Mouse (Mus musculus) fibroblast of lung, adult 2 months (primary cell): ENCODE measurements around the gene Cyb5d1.

ENCODE experiments used
- DNase-seq: peaks from one replicate; pipeline ENCODE4 v3.0.0-alpha.2; 2011; ENCODE audit warnings: low read depth

Cyb5d1 gene

DNA sequence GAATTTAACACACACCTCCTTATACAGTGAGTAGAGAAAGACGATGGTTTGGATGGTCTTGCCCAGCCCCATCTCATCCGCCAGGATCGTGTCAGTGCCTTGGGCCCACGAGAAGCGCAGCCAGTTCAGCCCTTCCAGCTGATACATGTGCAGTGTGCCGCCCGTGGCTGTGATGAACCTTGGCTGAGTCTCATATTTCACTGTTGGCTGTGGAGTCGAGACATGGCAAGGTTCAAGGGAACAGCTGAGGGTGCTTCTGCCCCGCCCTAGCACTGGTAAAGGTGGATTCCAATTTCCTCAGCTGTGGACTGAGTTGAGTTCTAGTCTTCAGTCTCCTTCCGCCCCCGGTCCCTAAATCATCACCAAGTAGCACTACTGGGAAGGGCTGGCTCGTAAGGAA is 37.7 kb downstream of the Cyb5d1 start:
- no peak for DNase-seq

GRCm38 (mm10) chr11:69356544-69356943 is 38.9 kb downstream of the Cyb5d1 start:
- no peak for DNase-seq

DNA sequence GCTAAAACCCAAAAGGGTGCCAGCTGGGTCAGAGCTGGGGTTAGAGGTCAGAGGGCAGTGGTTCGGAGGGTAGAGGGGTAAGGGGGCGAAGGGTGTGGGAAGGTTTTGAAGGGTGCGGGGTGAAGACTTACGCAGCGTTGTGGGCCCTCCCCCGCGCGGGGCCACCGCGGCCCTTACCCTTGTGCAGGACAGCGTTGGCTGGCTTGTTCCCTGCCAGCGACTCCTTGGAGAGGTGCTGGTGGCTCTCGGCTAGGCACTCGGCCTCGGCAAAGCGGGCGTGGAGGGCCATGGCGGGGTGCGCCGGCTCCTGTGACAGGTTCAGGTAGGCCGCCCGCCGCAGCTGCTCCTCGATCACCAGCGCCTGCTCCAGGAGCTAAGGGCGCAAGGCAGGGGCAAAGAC is 49.0 kb downstream of the Cyb5d1 start:
- no peak for DNase-seq
